Mouse (Mus musculus) heart, postnatal 0 days (tissue): Measurements from ENCODE around the gene Cfap77. TPM values are rescaled to one million over a fixed set of nuclear protein-coding genes. Genes with fewer than 3 reads are reported as not detected.
A peak's percentile ranks its signal among the peaks of the same experiment; 100 is the strongest.

Experiments used
- ATAC-seq: fragments of 200-750 bp; cut with Nextera tagmentation; 2 replicates; pipeline ENCODE4 v1.8.0; 2017; ENCODE audit warnings: low read depth, moderate number of reproducible peaks, moderate library complexity; ENCODE audit not compliant: insufficient read depth
- DNase-seq: peaks from one replicate; pipeline ENCODE4 v3.0.0-alpha.2; 2016; ENCODE audit warnings: low spot score
- H3K27ac ChIP-seq: fragments of 300-500 bp; sonication (generic); 2 replicates; pipeline ENCODE4 v1.5.1; 2014; ENCODE audit warnings: low read depth, mild to moderate bottlenecking
- H3K27me3 ChIP-seq: fragments of 300-500 bp; sonication (generic); 2 replicates; pipeline ENCODE4 v1.6.1; 2014; ENCODE audit warnings: low read length, mixed read lengths; ENCODE audit not compliant: control insufficient read depth, insufficient read depth
- H3K36me3 ChIP-seq: fragments of 300-500 bp; sonication (generic); replicated peaks from 2 replicates; pipeline ENCODE4 v1.6.1; 2014; ENCODE audit warnings: low read length, mixed read lengths; ENCODE audit not compliant: control insufficient read depth, insufficient read depth
- H3K4me1 ChIP-seq: fragments of 300-500 bp; sonication (generic); 2 replicates; pipeline ENCODE4 v1.6.1; 2014; ENCODE audit warnings: antibody characterized with exemption; ENCODE audit not compliant: control insufficient read depth, insufficient read depth
- H3K4me2 ChIP-seq: fragments of 300-500 bp; sonication (generic); 2 replicates; pipeline ENCODE4 v1.6.1; 2014; ENCODE audit warnings: low read depth, mild to moderate bottlenecking, low read length, moderate library complexity
- H3K4me3 ChIP-seq: fragments of 300-500 bp; sonication (generic); 2 replicates; pipeline ENCODE4 v1.5.1; 2014; ENCODE audit warnings: low read depth, low read length
- H3K9ac ChIP-seq: fragments of 300-500 bp; sonication (generic); replicated peaks from 2 replicates; pipeline ENCODE4 v1.6.1; 2014; ENCODE audit warnings: low read depth, low read length, mixed read lengths
- H3K9me3 ChIP-seq: fragments of 300-500 bp; sonication (generic); replicated peaks from 2 replicates; pipeline ENCODE4 v1.6.1; 2016; ENCODE audit warnings: low read length; ENCODE audit not compliant: control insufficient read depth
- CTCF ChIP-seq: IDR thresholded peaks from 2 replicates; pipeline ENCODE4 v1.5.1; 2016; ENCODE audit warnings: antibody characterized with exemption, control low read depth, low read depth
- EP300 ChIP-seq: IDR thresholded peaks from 2 replicates; pipeline ENCODE4 v1.6.1; 2016; ENCODE audit warnings: antibody characterized with exemption, low read depth
- WGBS: fragments of 180-500 bp; shearing (Covaris S2); extraction: QIAGEN DNeasy Blood & Tissue Kit; methylation state at CpG from one replicate; pipeline ENCODE4 v1.1.7; 2014; 5-methylcytosine and 5-hydroxymethylcytosine counted together
- polyA plus RNA-seq: library from polyadenylated mRNA; unstranded; fragments of >200 nt; fragmentation: Nextera tagmentation; extraction: Ambion mirVana; gene quantifications from 2 replicates; pipeline ENCODE4 v1.2.1, GENCODE M21; 2015
- total RNA-seq: library from RNA; depleted of rRNA; stranded (reverse); fragments of >200 nt; gene quantifications from 2 replicates; pipeline ENCODE4 v1.2.3, GENCODE M21; 2014; ENCODE audit warnings: low replicate concordance

Gene Cfap77
- total and polyA plus RNA-seq, 2 experiments from 2014 or later, result 0.11 TPM; not detected in 1

DNA sequence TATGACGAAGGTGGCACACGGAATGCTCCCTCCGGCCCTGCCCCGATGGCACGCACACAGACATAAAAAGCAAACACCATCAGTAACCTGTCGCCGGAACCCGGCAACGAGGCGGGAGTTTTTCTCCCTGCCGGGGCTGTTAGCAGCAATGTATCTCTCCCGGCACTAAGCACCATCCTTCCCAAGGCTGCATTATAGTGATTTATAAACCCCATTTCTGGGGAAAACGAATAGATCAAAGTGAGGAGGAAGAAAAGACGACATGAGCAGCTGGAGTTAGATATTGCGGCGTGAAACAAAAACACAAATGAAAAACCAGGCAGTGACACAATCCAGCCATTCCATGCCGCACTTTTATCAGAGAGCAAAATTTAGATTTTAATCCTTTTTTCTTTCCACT lies 33.8 kb downstream of the Cfap77 start:
- DNase-seq (no peak), ATAC-seq (no peak)
- Histone ChIP-seq H3K27ac (no peak overlapping the region), H3K27me3 (no peaks in the 10 kb centered on the region), H3K4me3 (no peak overlapping the region), H3K9me3 (no peaks in the 10 kb centered on the region), H3K4me1 (no peaks in the 10 kb centered on the region), H3K9ac (no peak overlapping the region), H3K36me3 (no peaks in the 10 kb centered on the region), H3K4me2 (no peak overlapping the region)
- WGBS, result 64% methylated on average over 17 of the region's 17 CpGs
- no peak for TF ChIP-seq EP300
- no peak for TF ChIP-seq CTCF

DNA sequence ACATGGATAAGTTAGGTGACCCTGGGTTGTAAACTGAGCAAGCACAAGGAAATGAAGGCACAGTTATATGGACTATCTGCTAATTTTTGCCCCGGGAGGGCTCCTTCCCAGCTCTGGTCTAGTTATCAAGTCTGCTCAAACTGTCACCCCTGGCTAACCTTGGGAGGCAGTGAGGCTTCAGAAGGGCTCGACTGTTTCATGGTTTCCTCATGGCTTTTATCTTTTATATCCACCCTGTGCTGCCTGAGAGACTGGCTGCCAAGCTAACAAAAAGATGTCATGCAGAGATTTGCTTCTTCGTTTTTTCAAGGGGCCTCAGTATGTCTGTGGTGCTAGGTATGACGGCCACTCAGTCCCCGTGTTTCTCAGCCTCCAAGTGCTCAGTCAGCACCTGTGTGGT lies 36.2 kb downstream of the Cfap77 start:
- Histone ChIP-seq H3K4me1 (no peaks in the 10 kb centered on the region), H3K27ac (no peak overlapping the region), H3K36me3 (no peaks in the 10 kb centered on the region), H3K27me3 (no peaks in the 10 kb centered on the region), H3K4me3 (no peak overlapping the region), H3K9ac (no peak overlapping the region), H3K4me2 (no peak overlapping the region), H3K9me3 (no peaks in the 10 kb centered on the region)
- no peak for TF ChIP-seq EP300
- no peak for TF ChIP-seq CTCF
- DNase-seq, result no peak
- WGBS, result 46% methylated on average over 5 of the region's 5 CpGs
- ATAC-seq, result no peak

DNA sequence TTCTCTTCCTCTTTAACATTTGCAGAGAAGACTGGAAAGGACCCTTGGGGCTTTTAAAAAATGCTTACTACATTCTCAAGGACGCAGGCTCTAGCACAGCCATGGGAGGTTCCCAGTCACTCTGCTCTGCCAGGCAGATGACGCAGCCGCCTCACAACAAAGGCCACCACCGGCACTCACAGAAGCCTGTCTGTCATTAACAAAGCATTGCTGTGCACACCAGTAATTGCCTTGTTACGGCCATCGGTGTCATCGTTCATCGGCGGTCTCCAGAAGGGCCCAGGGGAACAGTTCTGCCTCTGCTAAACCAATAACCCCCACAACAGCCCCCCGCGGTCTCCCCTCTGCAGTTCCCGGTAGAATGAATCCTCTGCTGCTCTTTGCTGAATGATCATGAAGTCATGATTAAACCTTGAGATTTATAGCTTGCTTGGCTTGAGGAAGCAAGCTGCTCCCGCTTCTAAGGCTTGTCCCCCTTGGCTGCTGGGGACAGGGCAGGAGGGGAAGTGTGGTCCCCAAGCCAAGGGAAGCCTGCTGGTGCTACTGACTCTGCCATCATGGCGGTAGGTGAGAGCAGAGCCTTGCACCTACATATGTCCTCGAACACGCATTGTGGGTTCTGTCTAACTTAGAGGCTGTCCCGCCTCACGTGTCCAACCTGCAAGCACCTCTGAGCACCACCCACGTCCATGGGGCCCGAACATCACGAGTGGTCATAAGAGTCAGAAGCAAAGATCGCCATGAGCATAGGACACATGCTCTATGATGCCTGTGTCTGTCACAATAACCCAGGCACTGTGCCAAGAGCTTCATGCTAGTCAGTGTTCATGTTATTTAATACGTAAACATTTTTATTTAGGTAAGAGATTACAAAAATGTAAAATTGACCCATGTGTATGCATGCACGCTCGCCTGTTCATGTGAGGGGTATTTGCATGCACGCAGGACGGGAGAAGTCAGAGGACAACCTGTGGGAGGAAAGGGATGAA lies 38.0 kb downstream of the Cfap77 start:
- H3K4me1 ChIP-seq, result no peaks in the 10 kb centered on the region
- whole genome bisulfite sequencing, result 61% methylated on average over 27 of the region's 27 CpGs
- H3K36me3 ChIP-seq, result no peaks in the 10 kb centered on the region
- TF ChIP-seq EP300, result no peak
- no peak for TF ChIP-seq CTCF
- H3K9me3 ChIP-seq, result no peaks in the 10 kb centered on the region
- ATAC-seq (no peak), DNase-seq (no peak)
- H3K27ac ChIP-seq, result peak overlapping the region; percentile 11; the same call in 1 of the 2 replicates
- H3K4me3 ChIP-seq, result no peak overlapping the region
- H3K27me3 ChIP-seq, result no peaks in the 10 kb centered on the region
- no peak overlapping the region for H3K9ac ChIP-seq
- H3K4me2 ChIP-seq, result no peak overlapping the region; the same call in 1 of the 2 replicates

DNA sequence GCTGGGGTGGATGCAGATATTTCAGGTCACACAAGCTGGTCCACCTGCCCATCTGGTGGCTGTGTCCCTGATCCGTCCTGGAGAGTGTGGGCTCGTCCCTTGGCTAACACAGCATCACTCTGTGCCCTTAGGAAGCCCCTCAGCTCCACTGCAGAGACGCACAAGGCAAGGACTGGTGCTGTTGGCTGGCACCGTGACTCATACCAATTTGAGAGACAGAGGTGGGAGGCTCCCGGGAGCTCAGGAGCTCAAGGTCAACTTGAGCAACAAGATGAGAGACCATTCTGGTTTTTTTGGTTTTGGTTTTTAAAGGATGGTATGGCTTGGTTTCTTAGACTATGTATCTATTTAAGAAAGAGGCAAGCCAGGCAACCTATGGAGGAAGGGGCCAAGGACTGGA lies 42.3 kb downstream of the Cfap77 start:
- DNase-seq (no peak), ATAC-seq (no peak)
- no peak overlapping the region for H3K4me2 ChIP-seq
- no peaks in the 10 kb centered on the region for H3K4me1 ChIP-seq
- 63% methylated on average over 5 of the region's 5 CpGs for WGBS
- H3K4me3 ChIP-seq, result no peak overlapping the region
- no peaks in the 10 kb centered on the region for H3K36me3 ChIP-seq
- no peak for TF ChIP-seq CTCF
- TF ChIP-seq EP300, result no peak
- H3K9me3 ChIP-seq, result no peaks in the 10 kb centered on the region
- no peak overlapping the region for H3K27ac ChIP-seq
- 0 out of 2 replicates have a peak, but pooled peaks cover 15% of the 10 kb centered on the region for H3K27me3 ChIP-seq
- H3K9ac ChIP-seq, result no peak overlapping the region

DNA sequence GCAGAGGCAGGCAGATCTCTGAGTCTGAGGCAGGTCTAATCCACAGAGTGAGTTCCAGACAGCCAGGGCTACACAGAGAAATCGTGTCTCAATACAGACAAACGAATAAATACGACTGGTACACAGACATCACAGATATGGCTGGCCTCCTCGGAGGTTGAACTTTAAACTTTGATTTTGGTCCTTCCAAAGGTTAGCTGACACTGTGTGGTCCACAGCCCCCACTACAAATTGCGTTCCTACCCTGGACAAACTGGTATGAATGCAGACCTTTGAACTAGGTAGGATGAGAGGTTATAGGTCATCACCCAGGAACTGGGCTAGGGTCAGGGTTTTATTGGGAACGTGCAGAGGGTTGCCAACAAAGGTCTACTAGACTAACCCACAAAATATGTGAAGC lies 47.2 kb downstream of the Cfap77 start:
- Histone ChIP-seq H3K27ac (no peak overlapping the region), H3K4me1 (no peaks in the 10 kb centered on the region), H3K4me3 (no peak overlapping the region), H3K9ac (no peak overlapping the region), H3K27me3 (0 out of 2 replicates have a peak, but pooled peaks cover 15% of the 10 kb centered on the region), H3K36me3 (no peaks in the 10 kb centered on the region), H3K9me3 (no peaks in the 10 kb centered on the region), H3K4me2 (no peak overlapping the region)
- no peak for ATAC-seq
- WGBS, result 74% methylated on average over 6 of the region's 6 CpGs
- TF ChIP-seq CTCF (no peak), EP300 (no peak)
- DNase-seq, result no peak
